Mouse (Mus musculus) liver, embryonic 15.5 days (tissue): ENCODE measurements around the gene Cxcl9. TPM values are rescaled to one million over a fixed set of nuclear protein-coding genes. Genes with fewer than 3 reads are reported as not detected.

Source experiments
- ATAC-seq: fragments of 200-750 bp; cut with Nextera tagmentation; 2 replicates; pipeline ENCODE4 v1.8.0; 2017; ENCODE audit warnings: moderate number of reproducible peaks, mild to moderate bottlenecking, moderate library complexity; ENCODE audit not compliant: insufficient read depth
- H3K27ac ChIP-seq: fragments of 300-500 bp; sonication (generic); replicated peaks from 2 replicates; pipeline ENCODE4 v1.5.1; 2015; ENCODE audit warnings: mild to moderate bottlenecking, inconsistent platforms
- H3K27me3 ChIP-seq: fragments of 300-500 bp; sonication (generic); 2 replicates; pipeline ENCODE4 v1.6.1; 2015; ENCODE audit warnings: mild to moderate bottlenecking, inconsistent platforms
- H3K36me3 ChIP-seq: fragments of 300-500 bp; sonication (generic); replicated peaks from 2 replicates; pipeline ENCODE4 v1.6.1; 2015; ENCODE audit warnings: moderate library complexity, mild to moderate bottlenecking, inconsistent platforms
- H3K4me1 ChIP-seq: fragments of 300-500 bp; sonication (generic); replicated peaks from 2 replicates; pipeline ENCODE4 v1.6.1; 2015; ENCODE audit warnings: inconsistent platforms
- H3K4me2 ChIP-seq: fragments of 300-500 bp; sonication (generic); 2 replicates; pipeline ENCODE4 v1.6.1; 2015; ENCODE audit warnings: moderate library complexity, mild to moderate bottlenecking, inconsistent platforms
- H3K4me3 ChIP-seq: fragments of 300-500 bp; sonication (generic); replicated peaks from 2 replicates; pipeline ENCODE4 v1.5.1; 2015; ENCODE audit warnings: mild to moderate bottlenecking, inconsistent platforms
- H3K9ac ChIP-seq: fragments of 300-500 bp; sonication (generic); 2 replicates; pipeline ENCODE4 v1.6.1; 2015; ENCODE audit warnings: moderate library complexity, mild to moderate bottlenecking, inconsistent platforms
- H3K9me3 ChIP-seq: fragments of 300-500 bp; sonication (generic); replicated peaks from 2 replicates; pipeline ENCODE4 v1.6.1; 2016; ENCODE audit warnings: inconsistent platforms
- WGBS: fragments of 180-500 bp; shearing (Covaris S2); methylation state at CpG from one replicate; pipeline ENCODE4 v1.1.7; 2015; ENCODE audit warnings: mixed read lengths; ENCODE audit not compliant: insufficient replicate concordance; 5-methylcytosine and 5-hydroxymethylcytosine counted together
- polyA plus RNA-seq: library from polyadenylated mRNA; unstranded; fragments of >200 nt; fragmentation: Nextera tagmentation; extraction: Ambion mirVana; gene quantifications from 2 replicates; pipeline ENCODE4 v1.2.1, GENCODE M21; 2015

The Cxcl9 gene
- polyA plus RNA-seq, 1 experiment from 2014 or later: not detected

GRCm38 (mm10) chr5:92312046-92312715 is 15.7 kb downstream of the Cxcl9 start:
- no peaks in the 10 kb centered on the region for H3K27me3 ChIP-seq
- peaks cover 40% of the 10 kb centered on the region for H3K4me1 ChIP-seq
- ATAC-seq: no peak
- no peaks in the 10 kb centered on the region for H3K36me3 ChIP-seq
- 13% methylated on average over 13 of the region's 13 CpGs for WGBS
- no peak overlapping the region for H3K27ac ChIP-seq
- no peaks in the 10 kb centered on the region for H3K9me3 ChIP-seq
- no peak overlapping the region for H3K9ac ChIP-seq
- peak overlapping the region; percentile 17; the same call in 1 of the 2 replicates for H3K4me2 ChIP-seq
- no peak overlapping the region for H3K4me3 ChIP-seq

DNA sequence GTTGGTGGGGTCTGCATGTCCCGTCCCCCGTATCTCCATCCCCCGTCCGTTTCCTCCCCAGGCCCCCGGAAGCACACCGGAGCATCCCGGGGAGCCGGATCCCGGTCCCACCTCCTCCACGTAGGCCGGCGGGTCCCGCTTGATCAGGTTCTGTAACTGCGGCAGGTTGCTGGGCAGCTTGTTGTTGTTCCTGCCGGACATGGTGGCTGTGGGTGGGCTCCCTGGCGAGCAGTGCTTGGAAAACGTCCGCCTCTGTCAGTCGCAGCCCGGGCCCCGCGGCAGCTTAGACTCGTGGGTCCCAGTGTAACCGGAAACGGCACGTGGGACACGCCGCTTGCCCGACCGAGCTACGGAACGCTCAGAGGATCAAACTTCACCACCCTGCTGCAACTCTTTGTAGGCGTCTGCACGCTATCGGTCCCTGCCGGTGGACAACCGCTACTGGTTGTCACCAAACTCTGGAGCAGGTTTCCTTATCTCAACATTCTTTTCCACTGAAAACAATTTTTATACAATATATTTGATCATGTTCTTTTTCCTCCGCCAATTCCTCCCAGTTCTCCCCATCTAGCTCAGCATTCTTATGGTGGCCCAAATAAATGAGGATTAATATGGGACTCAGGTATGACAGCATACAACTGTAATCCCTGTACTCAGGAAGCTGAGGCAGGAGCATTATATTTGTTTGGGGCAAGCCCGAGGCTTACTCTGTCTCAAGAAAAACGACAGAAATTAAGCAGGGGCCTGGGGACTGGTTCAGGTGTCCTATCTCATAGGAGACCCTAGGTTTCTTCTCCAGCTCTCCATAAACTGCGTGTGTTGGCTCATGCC is 18.0 kb downstream of the Cxcl9 start, which contains the start of gene Sdad1:
Sdad1 (minus strand) TSS at position 799 of the 831 bp plus-strand sequence.
- peak within 1 kb of the TSS; percentile 63 for H3K9ac ChIP-seq
- peak within 1 kb of the TSS; percentile 87 for H3K4me2 ChIP-seq
- 2% methylated on average over 41 of the region's 41 CpGs for WGBS
- no peaks in the 10 kb centered on the region for H3K9me3 ChIP-seq
- peak within 1 kb of the TSS; percentile 75 for H3K4me3 ChIP-seq
- peaks cover 39% of the 10 kb centered on the region for H3K4me1 ChIP-seq
- H3K36me3 ChIP-seq: peaks cover 15% of the 10 kb centered on the region
- H3K27me3 ChIP-seq: no peaks in the 10 kb centered on the region
- peak within 1 kb of the TSS; percentile 33 for H3K27ac ChIP-seq
- peak; percentile 86 for ATAC-seq

DNA sequence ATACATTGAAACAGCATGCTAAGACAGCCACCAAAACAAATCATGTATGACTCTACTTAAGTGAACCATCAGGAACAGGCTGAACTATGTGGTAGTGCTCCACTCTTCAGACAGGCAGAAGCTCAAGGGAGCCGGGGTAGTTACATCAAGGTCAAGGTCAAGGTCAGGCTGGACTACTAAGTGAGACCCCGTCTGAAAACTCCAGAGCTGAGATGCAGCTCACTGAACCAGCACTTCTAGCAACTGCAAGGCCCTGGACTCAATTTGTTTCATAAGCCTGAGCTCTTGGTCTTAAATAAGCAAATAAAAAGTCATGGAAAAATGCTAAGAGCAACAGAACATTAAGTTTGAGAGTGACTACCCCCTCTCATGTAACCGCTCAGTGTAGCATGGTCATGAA is 23.6 kb downstream of the Cxcl9 start:
- Histone ChIP-seq H3K4me1 (peaks cover 15% of the 10 kb centered on the region), H3K9me3 (no peaks in the 10 kb centered on the region), H3K27ac (no peak overlapping the region), H3K27me3 (no peaks in the 10 kb centered on the region), H3K4me3 (no peak overlapping the region), H3K36me3 (peaks cover 67% of the 10 kb centered on the region), H3K9ac (no peak overlapping the region), H3K4me2 (no peak overlapping the region)
- no peak for ATAC-seq
- WGBS: 71% methylated on average over 3 of the region's 3 CpGs

DNA sequence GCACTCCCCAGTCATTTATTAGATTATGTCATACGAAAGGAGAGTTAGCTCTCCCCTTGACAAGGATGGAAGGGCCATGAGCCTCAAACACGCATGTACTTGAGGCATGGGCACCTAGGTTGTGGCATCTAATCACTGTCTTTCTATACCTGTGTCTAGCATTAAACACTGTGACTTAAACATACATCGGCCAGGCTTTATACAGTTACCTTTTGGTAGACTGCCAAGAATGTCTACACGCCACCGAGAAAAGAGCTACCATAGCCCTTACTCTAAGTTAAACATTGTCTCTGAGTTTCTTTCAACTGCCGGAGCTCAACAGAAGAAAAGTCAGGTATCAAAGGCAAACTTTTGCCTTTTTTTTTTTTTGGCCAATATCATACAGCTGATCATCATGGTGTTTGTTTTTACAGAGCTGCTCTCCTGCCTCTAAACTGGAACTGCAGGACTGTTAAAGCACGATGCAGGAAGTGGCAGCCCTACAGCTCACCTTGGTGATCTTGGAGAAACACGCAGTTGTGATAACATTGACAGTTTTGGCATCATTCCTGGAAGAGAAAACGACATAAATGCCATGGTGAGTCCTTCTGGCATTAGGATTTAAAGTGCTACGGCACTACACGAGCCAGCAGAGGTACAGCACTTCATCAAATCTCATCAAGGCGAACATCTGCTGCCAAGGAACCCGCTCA is 25.6 kb downstream of the Cxcl9 start:
- H3K9me3 ChIP-seq: no peaks in the 10 kb centered on the region
- no peaks in the 10 kb centered on the region for H3K27me3 ChIP-seq
- no peak overlapping the region for H3K27ac ChIP-seq
- no peak overlapping the region for H3K4me2 ChIP-seq
- no peak overlapping the region for H3K9ac ChIP-seq
- no peak for ATAC-seq
- WGBS: 77% methylated on average over 13 of the region's 13 CpGs
- H3K4me1 ChIP-seq: no peaks in the 10 kb centered on the region
- no peak overlapping the region for H3K4me3 ChIP-seq
- peaks cover 84% of the 10 kb centered on the region for H3K36me3 ChIP-seq

DNA sequence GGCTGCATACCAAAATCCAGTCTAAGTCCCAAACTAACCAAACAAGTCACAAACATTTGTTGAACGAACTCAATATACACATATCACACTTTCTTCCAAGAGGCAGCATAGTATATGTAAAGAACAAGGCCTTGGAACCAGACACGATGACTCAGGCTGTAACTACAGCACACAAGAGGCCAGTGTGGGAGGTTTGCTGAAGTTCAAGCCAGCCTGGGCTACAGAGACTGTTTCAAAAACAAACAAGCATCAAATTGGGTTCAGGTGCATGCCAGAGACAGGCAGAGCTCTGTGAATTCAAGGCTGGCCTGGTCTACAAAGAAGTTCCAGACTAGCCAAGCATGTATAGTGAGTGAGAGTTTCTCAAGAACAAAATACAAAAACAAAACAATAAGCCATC is 33.4 kb downstream of the Cxcl9 start:
- no peaks in the 10 kb centered on the region for H3K27me3 ChIP-seq
- no peak overlapping the region for H3K4me3 ChIP-seq
- peaks cover 8% of the 10 kb centered on the region; the same call in 1 of the 2 replicates for H3K4me1 ChIP-seq
- no peak overlapping the region for H3K9ac ChIP-seq
- peaks cover 74% of the 10 kb centered on the region for H3K36me3 ChIP-seq
- ATAC-seq: no peak
- WGBS: 71% methylated on average over 2 of the region's 2 CpGs
- no peak overlapping the region for H3K4me2 ChIP-seq
- no peaks in the 10 kb centered on the region for H3K9me3 ChIP-seq
- no peak overlapping the region for H3K27ac ChIP-seq

- 72% methylated on average over 6 of the region's 6 CpGs for WGBS
- no peak overlapping the region for H3K4me3 ChIP-seq
- no peaks in the 10 kb centered on the region for H3K9me3 ChIP-seq
- peaks cover 8% of the 10 kb centered on the region; the same call in 1 of the 2 replicates for H3K4me1 ChIP-seq
- ATAC-seq: no peak
- no peaks in the 10 kb centered on the region for H3K27me3 ChIP-seq
- H3K9ac ChIP-seq: no peak overlapping the region
- H3K4me2 ChIP-seq: no peak overlapping the region
- peaks cover 74% of the 10 kb centered on the region for H3K36me3 ChIP-seq
- H3K27ac ChIP-seq: 0 out of 2 replicates have a peak overlapping the region, but pooled peaks have one; percentile 19
Observed at GRCm38 (mm10) chr5:92291652-92292414, 36.0 kb downstream of the Cxcl9 start.

DNA sequence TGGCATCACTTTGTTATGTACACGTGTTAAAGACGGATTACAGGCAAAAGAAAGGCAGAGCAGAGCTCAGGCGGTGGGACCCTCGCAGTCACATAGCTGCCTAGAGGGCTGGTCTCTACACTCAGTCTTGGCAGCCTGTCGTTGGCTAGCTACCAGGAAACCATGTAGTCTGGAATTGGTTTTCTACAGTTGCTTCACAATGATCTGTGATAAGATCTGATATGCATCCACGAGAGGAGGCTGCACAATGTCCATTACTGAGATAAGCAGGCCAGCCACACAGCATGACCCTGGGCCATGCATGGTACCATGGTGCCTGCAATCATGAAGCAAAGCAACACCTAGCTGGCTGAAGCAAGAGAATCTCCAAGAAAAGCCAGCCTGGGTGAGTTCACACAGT is 40.0 kb downstream of the Cxcl9 start:
- WGBS: 71% methylated on average over 6 of the region's 6 CpGs
- H3K27ac ChIP-seq: no peak overlapping the region
- H3K36me3 ChIP-seq: peaks cover 65% of the 10 kb centered on the region
- ATAC-seq: no peak
- no peak overlapping the region for H3K9ac ChIP-seq
- H3K27me3 ChIP-seq: no peaks in the 10 kb centered on the region
- peaks cover 23% of the 10 kb centered on the region for H3K4me1 ChIP-seq
- H3K4me2 ChIP-seq: no peak overlapping the region
- no peaks in the 10 kb centered on the region for H3K9me3 ChIP-seq
- no peak overlapping the region for H3K4me3 ChIP-seq

DNA sequence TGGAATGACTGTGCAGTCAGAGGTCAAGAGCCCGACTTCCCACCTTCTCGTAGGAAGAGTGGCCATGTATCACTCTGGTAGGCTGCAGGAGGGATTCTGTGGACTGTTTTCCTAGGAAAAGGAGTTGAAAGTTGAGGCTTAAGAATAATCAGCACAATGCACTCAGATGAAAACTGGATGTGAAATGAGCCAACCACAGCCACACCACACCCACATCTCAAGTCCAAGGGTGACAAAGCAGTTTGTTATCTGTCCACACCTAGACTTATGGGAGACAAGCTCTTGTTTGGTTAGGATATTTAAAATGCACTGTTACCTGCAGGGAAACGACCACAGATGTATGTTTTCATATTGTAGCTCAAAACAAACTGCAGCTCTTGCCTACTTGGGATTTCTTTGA is 44.8 kb downstream of the Cxcl9 start:
- Histone ChIP-seq H3K36me3 (peaks cover 27% of the 10 kb centered on the region), H3K9ac (no peak overlapping the region), H3K4me1 (peaks cover 38% of the 10 kb centered on the region), H3K9me3 (no peaks in the 10 kb centered on the region), H3K27ac (peak overlapping the region; percentile 45), H3K27me3 (peaks cover 3% of the 10 kb centered on the region; the same call in 1 of the 2 replicates), H3K4me3 (no peak overlapping the region), H3K4me2 (peak overlapping the region; percentile 46)
- ATAC-seq: peak; percentile 53
- WGBS: 21% methylated on average over 3 of the region's 3 CpGs

DNA sequence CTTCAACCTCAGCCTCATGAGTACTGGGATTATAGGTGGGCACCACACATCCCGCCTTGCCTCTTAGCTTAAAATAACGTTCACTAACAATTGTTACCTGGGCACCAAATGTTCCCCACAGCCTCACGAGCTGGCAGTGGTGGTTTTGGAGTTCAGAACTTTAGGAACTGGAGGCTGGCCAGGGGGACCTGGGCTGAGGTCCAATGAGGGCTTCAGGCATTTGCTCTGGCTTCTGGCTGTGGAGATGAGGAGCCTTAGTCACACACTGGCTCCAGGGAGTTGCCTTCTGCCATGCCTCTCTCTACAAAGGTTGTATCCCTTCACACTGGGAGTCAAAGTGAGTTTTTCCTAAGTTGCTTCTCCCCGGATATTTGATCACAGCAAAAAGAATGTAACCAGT is 45.3 kb downstream of the Cxcl9 start:
- H3K4me2 ChIP-seq: peak overlapping the region; percentile 46; the same call in 1 of the 2 replicates
- no peak overlapping the region for H3K4me3 ChIP-seq
- peaks cover 43% of the 10 kb centered on the region for H3K4me1 ChIP-seq
- H3K27ac ChIP-seq: peak overlapping the region; percentile 45; the same call in 1 of the 2 replicates
- H3K9ac ChIP-seq: no peak overlapping the region
- H3K36me3 ChIP-seq: peaks cover 22% of the 10 kb centered on the region
- ATAC-seq: no peak
- H3K9me3 ChIP-seq: no peaks in the 10 kb centered on the region
- peaks cover 6% of the 10 kb centered on the region for H3K27me3 ChIP-seq
- WGBS: 70% methylated on average over 4 of the region's 4 CpGs

- Histone ChIP-seq H3K27me3 (peaks cover 37% of the 10 kb centered on the region), H3K4me2 (no peak overlapping the region; the same call in 1 of the 2 replicates), H3K4me1 (peaks cover 45% of the 10 kb centered on the region), H3K36me3 (no peaks in the 10 kb centered on the region), H3K9ac (no peak overlapping the region), H3K4me3 (no peak overlapping the region), H3K9me3 (no peaks in the 10 kb centered on the region), H3K27ac (no peak overlapping the region)
- WGBS: 27% methylated on average over 10 of the region's 10 CpGs
- ATAC-seq: no peak; the same call in 1 of the 2 replicates
Observed at GRCm38 (mm10) chr5:92278942-92279537, 48.8 kb downstream of the Cxcl9 start.
